Mouse (Mus musculus): Measurements from ENCODE around the gene Tmem161a.

- no peak for TF ChIP-seq CTCF (IDR thresholded peaks at IDR 0.05; ENCODE audit: low read depth, low read length)
- no peak for TF ChIP-seq POLR2A (IDR thresholded peaks at IDR 0.05; ENCODE audit: extremely low read depth, insufficient read depth, low read length)
Measured at GRCm38 (mm10) chr8:70128435-70128834, 43.7 kb upstream of the Tmem161a start.
